Mouse (Mus musculus) neural tube, embryonic 15.5 days (tissue): Measurements from ENCODE around the gene Myo1e. TPM values are rescaled to one million over a fixed set of nuclear protein-coding genes. Genes with fewer than 3 reads are reported as not detected.
A peak's percentile ranks its signal among the peaks of the same experiment; 100 is the strongest.

ENCODE experiments used
- microRNA-seq: library from miRNA; unstranded; fragments of <30 nt; microRNA quantifications from one replicate; pipeline ENCODE4, GENCODE M21; 2017
- polyA plus RNA-seq: library from polyadenylated mRNA; unstranded; fragments of >200 nt; fragmentation: Nextera tagmentation; extraction: Ambion mirVana; gene quantifications from 2 replicates; pipeline ENCODE4 v1.2.1, GENCODE M21; 2015

Gene Myo1e
- polyA plus RNA-seq, 1 experiment from 2014 or later: 5.3 TPM

Small RNA genes within 50 kb of the gene (microRNA-seq; reads per million reads assigned to microRNA genes)
- gene Mir5626: 4.0 reads per million, percentile 16 among the genes with 10 or more reads in this experiment

Other genes starting within 250 kb of the Myo1e start
- gene Bnip2, start 217.9 kb upstream of the Myo1e start, polyA plus RNA-seq: 58.9 and 68.7 TPM in 2 replicates
- gene Gtf2a2, start 194.8 kb upstream of the Myo1e start, polyA plus RNA-seq: 199 and 218 TPM in 2 replicates
- 0.77 TPM in 1 of 2 replicates, not detected in the other for gene Gcnt3, start 169.3 kb upstream of the Myo1e start, polyA plus RNA-seq
- 9.1 and 9.5 TPM in 2 replicates for gene Fam81a, start 64.8 kb upstream of the Myo1e start, polyA plus RNA-seq
- gene Ccnb2, start 214.2 kb downstream of the Myo1e start, polyA plus RNA-seq: 17.9 and 58.6 TPM in 2 replicates